Mouse (Mus musculus) spleen, adult 2 months (tissue): ENCODE results near the gene Sdr42e1. TPM values are rescaled to one million over a fixed set of nuclear protein-coding genes. Genes with fewer than 3 reads are reported as not detected.

Experiments used
- DNase-seq, 2 experiments: peaks; one replicate each; pipeline versions ENCODE4 v3.0.0 to v3.0.0-alpha.2; 2012 to 2021; ENCODE audit warnings: low spot score in 2 of 2, low read depth in 1 of 2
- H3K27ac ChIP-seq: fragments of 200-500 bp; 2 replicates; pipeline ENCODE4 v1.5.1; 2012; ENCODE audit warnings: low read length, inconsistent platforms; ENCODE audit not compliant: insufficient read depth
- H3K27me3 ChIP-seq: fragments of 200-500 bp; 2 replicates; pipeline ENCODE4 v1.6.1; 2012; ENCODE audit warnings: mild to moderate bottlenecking, moderate library complexity, low read length, inconsistent platforms; ENCODE audit not compliant: control insufficient read depth, insufficient read depth
- H3K36me3 ChIP-seq: fragments of 200-500 bp; 2 replicates; pipeline ENCODE4 v1.6.1; 2012; ENCODE audit warnings: mild to moderate bottlenecking, low read length, inconsistent platforms; ENCODE audit not compliant: control insufficient read depth, insufficient read depth
- H3K4me1 ChIP-seq: fragments of 200-500 bp; 2 replicates; pipeline ENCODE4 v1.6.1; 2011; ENCODE audit warnings: inconsistent platforms; ENCODE audit not compliant: control insufficient read depth, insufficient read depth, insufficient read length
- H3K4me3 ChIP-seq: fragments of 200-500 bp; 2 replicates; pipeline ENCODE4 v1.5.1; 2011; ENCODE audit warnings: mild to moderate bottlenecking, inconsistent platforms; ENCODE audit not compliant: insufficient read depth, insufficient read length; ENCODE audit errors: extremely low read depth
- CTCF ChIP-seq: fragments of 200-500 bp; IDR thresholded peaks from 2 replicates; pipeline ENCODE4 v1.5.1; 2011; ENCODE audit warnings: mild to moderate bottlenecking, inconsistent platforms; ENCODE audit not compliant: insufficient read depth, insufficient read length, insufficient replicate concordance; ENCODE audit errors: extremely low read depth
- POLR2A ChIP-seq: fragments of 200-500 bp; IDR thresholded peaks from 2 replicates; pipeline ENCODE4 v1.6.1; 2011; ENCODE audit warnings: low read depth, low read length, inconsistent platforms
- WGBS: fragments of 180-500 bp; shearing (Covaris S2); methylation state at CpG from one replicate; pipeline ENCODE4 v1.1.7; 2018; 5-methylcytosine and 5-hydroxymethylcytosine counted together
- polyA plus RNA-seq: library from polyadenylated mRNA; depleted of rRNA; stranded (reverse); fragments of >200 nt; gene quantifications from 2 replicates; pipeline ENCODE4 v1.2.3, GENCODE M21; 2012

Sdr42e1 gene
- polyA plus RNA-seq, 1 experiment: 2.0 TPM

- 45% methylated on average over 11 of the region's 11 CpGs for WGBS
These were observed 3.0 kb downstream of the Sdr42e1 start for GRCm38 (mm10) chr8:117670461-117670860.

GRCm38 (mm10) chr8:117667349-117668124, 6.0 kb downstream of the Sdr42e1 start:
- DNase-seq: no peak
- TF ChIP-seq POLR2A (no peak), CTCF (no peak)
- Histone ChIP-seq H3K4me3 (no peak overlapping the region), H3K4me1 (no peaks in the 10 kb centered on the region), H3K27me3 (no peaks in the 10 kb centered on the region), H3K27ac (no peak overlapping the region), H3K36me3 (no peaks in the 10 kb centered on the region; the same call in 1 of the 2 replicates)
- 77% methylated on average over 13 of the region's 13 CpGs for WGBS

More at GRCm38 (mm10) chr8:117670461-117670860, 3.0 kb downstream of the Sdr42e1 start:
- H3K27ac ChIP-seq: no peak overlapping the region
- H3K4me1 ChIP-seq: no peaks in the 10 kb centered on the region; the same call in 1 of the 2 replicates
- H3K4me3 ChIP-seq: no peak overlapping the region
- no peaks in the 10 kb centered on the region for H3K36me3 ChIP-seq
- no peaks in the 10 kb centered on the region for H3K27me3 ChIP-seq
- DNase-seq: no peak
- TF ChIP-seq POLR2A (no peak), CTCF (no peak)

GRCm38 (mm10) chr8:117660358-117661031, 13.0 kb downstream of the Sdr42e1 start:
- H3K27ac ChIP-seq: no peak overlapping the region
- no peaks in the 10 kb centered on the region; the same call in 1 of the 2 replicates for H3K36me3 ChIP-seq
- no peaks in the 10 kb centered on the region for H3K4me1 ChIP-seq
- DNase-seq: no peak
- TF ChIP-seq CTCF: no peak
- no peak for TF ChIP-seq POLR2A
- H3K4me3 ChIP-seq: no peak overlapping the region
- no peaks in the 10 kb centered on the region for H3K27me3 ChIP-seq
- WGBS: 59% methylated on average over 11 of the region's 11 CpGs

GRCm38 (mm10) chr8:117658990-117659389, 14.5 kb downstream of the Sdr42e1 start:
- DNase-seq: no peak
- H3K4me1 ChIP-seq: no peaks in the 10 kb centered on the region
- H3K4me3 ChIP-seq: no peak overlapping the region
- H3K36me3 ChIP-seq: no peaks in the 10 kb centered on the region; the same call in 1 of the 2 replicates
- no peaks in the 10 kb centered on the region for H3K27me3 ChIP-seq
- H3K27ac ChIP-seq: no peak overlapping the region
- WGBS: 62% methylated on average over 7 of the region's 7 CpGs
- TF ChIP-seq POLR2A: no peak
- TF ChIP-seq CTCF: no peak

GRCm38 (mm10) chr8:117652318-117652717, 21.2 kb downstream of the Sdr42e1 start:
- H3K36me3 ChIP-seq: no peaks in the 10 kb centered on the region
- no peak overlapping the region for H3K27ac ChIP-seq
- no peak overlapping the region for H3K4me3 ChIP-seq
- 100% methylated on average over 1 of the region's 1 CpGs for WGBS
- no peak for DNase-seq
- H3K4me1 ChIP-seq: no peaks in the 10 kb centered on the region
- H3K27me3 ChIP-seq: no peaks in the 10 kb centered on the region
- TF ChIP-seq POLR2A (no peak), CTCF (no peak)

- no peak for DNase-seq
- WGBS: 78% methylated on average over 5 of the region's 5 CpGs
- H3K27ac ChIP-seq: no peak overlapping the region
These were observed 27.0 kb downstream of the Sdr42e1 start for GRCm38 (mm10) chr8:117646440-117646839.

More at GRCm38 (mm10) chr8:117646440-117646839, 27.0 kb downstream of the Sdr42e1 start:
- Histone ChIP-seq H3K27me3 (no peaks in the 10 kb centered on the region), H3K36me3 (no peaks in the 10 kb centered on the region), H3K4me1 (no peaks in the 10 kb centered on the region), H3K4me3 (no peak overlapping the region)
- no peak for TF ChIP-seq POLR2A
- TF ChIP-seq CTCF: no peak
